Mouse (Mus musculus) ES-Bruce4 (cell line): ENCODE measurements at regions not wholly inside any gene's neighbourhood (a gene's known extent, or its start where the extent isn't known, plus 50 kb on each side); places are given as distances from the start of the nearest gene placed in this dataset.

ENCODE experiments used
- EP300 ChIP-seq: IDR thresholded peaks from 2 replicates; pipeline ENCODE4 v1.6.1; 2011; ENCODE audit warnings: low read depth, low read length; ENCODE audit not compliant: insufficient read depth
- POLR2A ChIP-seq: IDR thresholded peaks from one replicate; pipeline ENCODE4 v1.8.1; 2011; ENCODE audit warnings: low read length; ENCODE audit not compliant: insufficient read depth

DNA sequence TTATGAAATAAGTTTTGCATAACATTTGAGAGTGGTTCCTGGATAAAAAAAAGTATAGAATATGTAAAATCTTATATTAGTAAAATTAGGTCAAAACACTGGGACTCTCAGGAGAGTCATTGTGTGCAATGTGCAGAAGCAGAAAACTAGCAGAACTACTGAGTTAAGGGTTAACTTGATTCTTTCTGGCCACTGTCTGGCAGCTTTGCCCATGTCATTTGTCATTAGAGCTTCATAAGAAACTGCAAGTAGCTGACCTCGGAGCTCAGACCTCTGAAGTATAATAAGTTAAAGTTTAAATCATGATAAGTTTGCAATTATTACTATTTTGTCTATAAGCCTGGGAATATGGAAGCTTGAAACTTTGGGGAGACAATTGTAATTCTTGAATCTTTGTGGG, 271.3 kb downstream of the Wdr11 start:
- no peak for TF ChIP-seq POLR2A
- TF ChIP-seq EP300 = no peak
